Mouse (Mus musculus) liver, embryonic 14.5 days (tissue): ENCODE data around the gene Rpl3l. TPM values are rescaled to one million over a fixed set of nuclear protein-coding genes. Genes with fewer than 3 reads are reported as not detected.

Source experiments
- ATAC-seq: fragments of 200-750 bp; cut with Nextera tagmentation; 2 replicates; pipeline ENCODE4 v1.8.0; 2017; ENCODE audit warnings: moderate number of reproducible peaks, mild to moderate bottlenecking, moderate library complexity; ENCODE audit not compliant: insufficient read depth
- DNase-seq, 3 experiments: peaks; one replicate each; pipeline ENCODE4 v3.0.0-alpha.2; 2012 to 2013; ENCODE audit warnings: low read depth in 3 of 3, low spot score in 3 of 3
- H3K27ac ChIP-seq: fragments of 300-500 bp; sonication (generic); 2 replicates; pipeline ENCODE4 v1.5.1; 2014; ENCODE audit warnings: moderate library complexity, mild to moderate bottlenecking, control low read depth, inconsistent platforms
- H3K27me3 ChIP-seq: fragments of 300-500 bp; sonication (generic); 2 replicates; pipeline ENCODE4 v1.6.1; 2014; ENCODE audit warnings: mild to moderate bottlenecking, low read length, moderate library complexity; ENCODE audit not compliant: control insufficient read depth, insufficient read depth
- H3K36me3 ChIP-seq: fragments of 300-500 bp; sonication (generic); replicated peaks from 2 replicates; pipeline ENCODE4 v1.6.1; 2014; ENCODE audit warnings: low read depth; ENCODE audit not compliant: control insufficient read depth, insufficient read depth
- H3K4me1 ChIP-seq, 2 experiments: fragments of 200-500 bp in 1 of 2; fragments of 300-500 bp in 1 of 2; sonication (generic) in 1 of 2; replicated peaks; 2 replicates each; pipeline ENCODE4 v1.6.1; 2012 to 2014; ENCODE audit warnings: antibody characterized with exemption in 1 of 2, inconsistent platforms in 1 of 2, low read length in 1 of 2; ENCODE audit not compliant: control insufficient read depth in 2 of 2, insufficient read depth in 2 of 2
- H3K4me2 ChIP-seq: fragments of 300-500 bp; sonication (generic); 2 replicates; pipeline ENCODE4 v1.6.1; 2014; ENCODE audit warnings: low read depth, mild to moderate bottlenecking, control low read depth, moderate library complexity
- H3K4me3 ChIP-seq, 2 experiments: fragments of 200-500 bp in 1 of 2; fragments of 300-500 bp in 1 of 2; sonication (generic) in 1 of 2; 2 replicates each; pipeline ENCODE4 v1.5.1; 2012 to 2014; ENCODE audit warnings: low read depth in 2 of 2, low read length in 2 of 2, mild to moderate bottlenecking in 2 of 2, control low read depth in 1 of 2, inconsistent platforms in 1 of 2, moderate library complexity in 1 of 2; ENCODE audit not compliant: insufficient read depth in 1 of 2
- H3K9ac ChIP-seq: fragments of 300-500 bp; sonication (generic); replicated peaks from 2 replicates; pipeline ENCODE4 v1.6.1; 2014; ENCODE audit warnings: mild to moderate bottlenecking, control low read depth, moderate library complexity
- H3K9me3 ChIP-seq: fragments of 300-500 bp; sonication (generic); 2 replicates; pipeline ENCODE4 v1.6.1; 2016; ENCODE audit warnings: low read length, mixed read lengths; ENCODE audit not compliant: control insufficient read depth
- CTCF ChIP-seq: IDR thresholded peaks from 2 replicates; pipeline ENCODE4 v1.5.1; 2016; ENCODE audit warnings: antibody characterized with exemption, low read depth, control low read depth
- EP300 ChIP-seq: IDR thresholded peaks from 2 replicates; pipeline ENCODE4 v1.6.1; 2016; ENCODE audit warnings: antibody characterized with exemption, low read depth
- WGBS: fragments of 180-500 bp; shearing (Covaris S2); extraction: QIAGEN DNeasy Blood & Tissue Kit; methylation state at CpG from one replicate; pipeline ENCODE4 v1.1.7; 2014; ENCODE audit not compliant: insufficient replicate concordance; 5-methylcytosine and 5-hydroxymethylcytosine counted together
- polyA plus RNA-seq, 2 experiments: library from polyadenylated mRNA; depleted of rRNA in 1 of 2; stranded (reverse) in 1 of 2; unstranded in 1 of 2; fragments of >200 nt; fragmentation: Nextera tagmentation in 1 of 2; extraction: Ambion mirVana in 1 of 2; gene quantifications; 2 replicates each; pipeline versions ENCODE4 v1.2.1 to v1.2.3; 2012 to 2014

Rpl3l gene
- polyA plus RNA-seq, 2 experiments = 0.03 TPM; not detected in 1

DNA sequence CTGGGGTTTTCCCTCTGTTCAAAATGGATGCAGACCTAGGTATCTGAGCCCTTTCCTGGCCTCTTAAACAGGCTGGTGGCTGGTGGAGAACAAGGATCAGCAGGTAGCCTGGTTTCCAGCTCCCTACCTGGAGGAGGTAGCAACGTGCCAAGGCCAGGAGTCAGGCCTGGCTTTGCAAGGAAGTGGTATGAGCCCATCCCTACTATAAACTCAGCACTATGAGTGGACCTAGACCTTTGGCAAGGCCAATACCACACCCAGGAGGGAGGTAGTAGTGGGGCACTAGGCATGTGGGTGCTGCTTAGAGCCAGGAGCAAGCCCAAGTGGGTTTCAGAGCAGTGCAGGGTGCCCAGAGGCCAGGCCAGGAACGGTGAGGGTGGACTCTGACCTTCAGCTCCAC is 28.1 kb upstream of the Rpl3l start:
- Histone ChIP-seq H3K4me2 (no peak overlapping the region), H3K4me3 (no peak overlapping the region), H3K36me3 (peaks cover 14% of the 10 kb centered on the region), H3K4me1 (peaks cover 6 to 8% of the 10 kb centered on the region in 2 experiments), H3K9me3 (no peaks in the 10 kb centered on the region), H3K27ac (no peak overlapping the region), H3K27me3 (no peaks in the 10 kb centered on the region), H3K9ac (no peak overlapping the region)
- no peak for ATAC-seq
- no peak for DNase-seq
- WGBS = 69% methylated on average over 2 of the region's 2 CpGs
- TF ChIP-seq CTCF (no peak), EP300 (no peak)

DNA sequence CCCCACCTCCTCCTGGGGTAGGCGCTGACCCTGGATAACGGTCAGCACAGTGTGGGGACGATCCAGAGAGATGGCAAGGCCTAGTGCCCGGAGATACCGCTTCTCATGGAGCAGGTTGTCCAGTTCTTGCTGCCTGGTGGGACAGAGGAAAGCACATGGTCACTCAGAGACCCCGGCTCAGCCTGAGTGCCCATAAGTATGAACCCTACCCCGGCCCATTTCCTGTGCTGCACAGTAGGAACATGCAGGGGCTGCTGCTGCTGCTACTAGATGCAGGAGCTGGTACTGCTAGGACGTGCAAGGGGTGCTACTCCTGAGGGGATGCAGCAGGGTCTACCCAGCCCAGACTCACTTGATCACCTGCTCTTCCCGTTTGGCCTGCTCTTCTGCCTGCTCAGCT is 26.4 kb upstream of the Rpl3l start:
- H3K27me3 ChIP-seq = no peaks in the 10 kb centered on the region
- peaks cover 14% of the 10 kb centered on the region for H3K36me3 ChIP-seq
- 81% methylated on average over 9 of the region's 9 CpGs for WGBS
- H3K4me1 ChIP-seq = peaks cover 6 to 7% of the 10 kb centered on the region in 2 experiments
- no peak overlapping the region for H3K27ac ChIP-seq
- no peak overlapping the region for H3K9ac ChIP-seq
- no peaks in the 10 kb centered on the region for H3K9me3 ChIP-seq
- TF ChIP-seq CTCF = no peak
- no peak for TF ChIP-seq EP300
- ATAC-seq (no peak), DNase-seq (no peak)
- no peak overlapping the region for H3K4me3 ChIP-seq
- no peak overlapping the region for H3K4me2 ChIP-seq

DNA sequence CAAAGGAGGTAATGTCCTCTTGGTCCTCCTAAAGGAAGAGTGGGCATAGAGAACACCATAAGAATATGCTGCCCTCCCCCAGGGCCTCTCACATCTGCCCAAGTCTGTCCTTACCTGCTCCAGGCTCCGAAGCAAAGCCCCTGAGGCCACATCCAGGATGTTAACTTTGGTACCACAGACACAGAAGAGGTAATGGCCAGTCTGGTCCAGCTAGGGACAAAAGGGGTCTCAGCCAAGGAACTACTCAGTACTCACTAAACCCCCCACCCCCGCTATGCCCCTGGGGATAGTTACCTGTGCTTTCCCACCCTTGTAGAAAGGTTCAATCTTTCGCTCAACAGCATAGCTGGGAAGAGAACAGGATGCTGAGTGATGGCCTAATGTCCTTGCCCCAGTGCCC is 21.8 kb upstream of the Rpl3l start:
- Histone ChIP-seq H3K27me3 (no peaks in the 10 kb centered on the region), H3K4me1 (peaks cover 12 to 14% of the 10 kb centered on the region in 2 experiments), H3K4me2 (no peak overlapping the region; the same call in 1 of the 2 replicates), H3K4me3 (no peak overlapping the region), H3K36me3 (peaks cover 14% of the 10 kb centered on the region), H3K9ac (no peak overlapping the region), H3K27ac (no peak overlapping the region), H3K9me3 (no peaks in the 10 kb centered on the region)
- TF ChIP-seq EP300 = no peak
- no peak for TF ChIP-seq CTCF
- no peak for DNase-seq
- ATAC-seq = no peak
- 80% methylated on average over 3 of the region's 3 CpGs for WGBS

DNA sequence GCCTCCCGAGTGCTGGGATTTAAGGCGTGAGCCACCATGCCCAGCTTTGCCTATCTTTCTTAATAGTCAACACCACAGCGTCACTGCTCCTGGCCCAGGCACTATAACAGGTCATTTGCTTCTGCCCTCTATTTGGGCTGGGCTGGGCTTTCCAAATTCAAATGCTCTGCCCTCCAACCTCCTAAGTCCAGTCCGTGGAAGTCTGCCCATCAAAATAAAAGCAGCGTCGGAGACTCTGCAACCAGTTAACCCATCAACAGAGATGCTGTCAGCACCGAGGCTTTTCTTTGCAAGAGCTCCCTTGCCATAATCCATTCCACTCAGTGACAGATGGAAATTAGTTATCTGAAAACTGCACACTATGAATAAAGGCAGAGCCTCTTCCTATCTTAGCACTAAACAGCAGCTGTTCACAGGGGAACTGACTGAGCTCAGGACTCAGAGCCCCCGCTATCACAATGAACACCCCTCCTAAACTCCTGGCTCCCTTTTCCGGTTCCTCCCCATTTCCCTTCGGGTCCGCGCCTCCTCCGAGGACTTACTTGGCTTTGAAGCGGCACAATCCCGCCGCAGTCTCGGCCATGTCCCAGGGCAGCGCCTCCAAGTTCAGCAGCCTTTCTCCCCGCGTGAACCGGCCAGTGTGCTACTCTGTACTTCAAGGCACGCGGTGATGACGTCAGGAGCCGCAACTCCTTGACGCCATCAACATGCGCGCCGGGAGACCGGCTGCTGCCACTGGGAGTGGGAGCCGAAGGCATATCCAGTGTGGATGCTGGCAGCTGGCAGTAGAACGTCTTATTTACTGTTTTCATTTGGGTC is 20.4 kb upstream of the Rpl3l start, which contains the start of gene Tbl3:
Gene Tbl3, minus strand, starts transcription at position 679 of the 819 bp plus-strand sequence.
- no peaks in the 10 kb centered on the region for H3K9me3 ChIP-seq
- peak within 1 kb of the TSS; percentile 72 to 86 for H3K4me3 ChIP-seq
- WGBS = 1% methylated on average over 32 of the region's 32 CpGs
- peaks cover 12 to 14% of the 10 kb centered on the region in 2 experiments for H3K4me1 ChIP-seq
- TF ChIP-seq EP300 = peak; percentile 38; the same call in 1 of the 2 replicates
- no peak; the same call in 1 of the 2 replicates for TF ChIP-seq CTCF
- peak within 1 kb of the TSS; percentile 83 for H3K9ac ChIP-seq
- no peaks in the 10 kb centered on the region for H3K27me3 ChIP-seq
- peak within 1 kb of the TSS; percentile 97 for H3K4me2 ChIP-seq
- H3K27ac ChIP-seq = peak within 1 kb of the TSS; percentile 90
- peak; percentile 85 to 90 (median 88) for DNase-seq
- ATAC-seq = peak; percentile 89
- peaks cover 6% of the 10 kb centered on the region for H3K36me3 ChIP-seq

DNA sequence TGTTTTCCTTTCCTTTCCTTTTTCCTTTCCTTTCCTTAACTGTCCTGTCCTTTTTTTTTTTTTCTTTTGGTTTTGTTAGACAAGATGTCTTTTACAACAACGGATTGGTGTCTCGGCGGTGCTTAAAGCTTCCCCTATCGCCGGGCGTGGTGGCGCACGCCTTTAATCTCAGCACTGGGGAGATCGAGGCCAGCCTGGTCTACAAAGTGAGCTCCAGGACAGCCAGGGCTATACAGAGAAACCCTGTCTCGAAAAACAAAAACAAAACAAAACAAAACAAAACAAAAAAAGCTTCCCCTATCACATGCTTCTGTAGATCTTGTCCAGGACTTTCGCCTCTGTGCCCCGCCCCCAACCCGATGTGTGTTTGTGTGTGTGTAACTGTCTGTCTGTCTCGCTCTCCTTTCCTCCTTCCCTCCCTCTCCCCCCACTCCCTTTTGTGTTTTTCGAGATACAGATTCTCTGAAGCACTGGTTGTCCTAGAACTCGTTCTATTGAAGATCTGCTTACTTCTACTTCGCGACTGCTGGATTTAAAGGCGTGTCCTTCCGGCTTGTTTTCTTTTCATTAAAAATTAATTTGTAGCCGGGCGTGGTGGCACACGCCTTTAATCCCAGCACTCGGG is 19.7 kb upstream of the Rpl3l start:
- DNase-seq (no peak), ATAC-seq (peak; percentile 61; the same call in 1 of the 2 replicates)
- peak overlapping the region; percentile 83 for H3K9ac ChIP-seq
- no peaks in the 10 kb centered on the region for H3K27me3 ChIP-seq
- WGBS = 3% methylated on average over 24 of the region's 24 CpGs
- peaks cover 12 to 14% of the 10 kb centered on the region in 2 experiments for H3K4me1 ChIP-seq
- H3K9me3 ChIP-seq = no peaks in the 10 kb centered on the region
- peak overlapping the region; percentile 90 for H3K27ac ChIP-seq
- peaks cover 4% of the 10 kb centered on the region; the same call in 1 of the 2 replicates for H3K36me3 ChIP-seq
- peak overlapping the region; percentile 97 for H3K4me2 ChIP-seq
- peak overlapping the region; percentile 72 to 86 for H3K4me3 ChIP-seq
- no peak for TF ChIP-seq CTCF
- no peak for TF ChIP-seq EP300
